Mouse (Mus musculus): Measurements from ENCODE around the gene P3h4. TPM values are rescaled to one million over a fixed set of nuclear protein-coding genes. Genes with fewer than 3 reads are reported as not detected.
A peak's percentile ranks its signal among the peaks of the same experiment; 100 is the strongest.

P3h4 gene
- polyA plus RNA-seq, 1 experiment from 2014 or later = 54.3 TPM

DNA sequence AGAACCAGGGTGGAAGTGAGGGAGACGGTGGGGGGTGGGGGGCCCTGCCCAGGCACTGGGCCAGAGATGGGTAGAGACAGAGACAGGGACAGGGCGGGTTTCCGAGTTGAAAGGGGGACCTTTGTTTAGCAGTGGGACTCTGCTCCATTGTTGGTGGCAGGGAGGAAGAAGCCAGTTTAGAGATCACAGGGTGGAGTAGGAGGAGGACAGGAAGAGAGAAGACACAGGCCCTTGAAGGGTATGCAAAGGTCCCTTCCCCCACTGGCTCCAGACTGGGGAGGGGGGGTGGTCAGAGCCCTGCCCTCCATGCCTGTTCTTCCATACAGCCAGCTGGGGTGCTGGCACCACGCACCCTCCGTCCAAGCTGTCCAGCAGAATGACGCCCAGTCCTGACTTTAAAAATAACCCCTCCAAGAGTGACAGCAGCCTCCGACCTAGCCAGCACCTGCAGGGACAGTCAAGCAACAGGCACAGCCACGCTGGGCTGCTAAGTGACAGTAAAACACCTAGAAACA, 24.6 kb downstream of the P3h4 start:
- peaks cover 10% of the 10 kb centered on the region for H3K36me3 ChIP-seq
- H3K27me3 ChIP-seq = peaks cover under 1% of the 10 kb centered on the region; the same call in 1 of the 2 replicates
- no peak overlapping the region for H3K4me2 ChIP-seq
- peaks cover 30% of the 10 kb centered on the region for H3K4me1 ChIP-seq (replicated peaks)
- no peak for ATAC-seq (ENCODE audit: insufficient number of reproducible peaks, insufficient read depth, low FRiP score, low TSS enrichment, low read depth)
- 49% methylated on average over 8 of the region's 8 CpGs for WGBS
- H3K4me3 ChIP-seq (replicated peaks) = no peak overlapping the region
- no peak overlapping the region for H3K9ac ChIP-seq (replicated peaks)
- H3K27ac ChIP-seq = 0 out of 2 replicates have a peak overlapping the region, but pooled peaks have one; percentile 7
- H3K9me3 ChIP-seq = no peaks in the 10 kb centered on the region

DNA sequence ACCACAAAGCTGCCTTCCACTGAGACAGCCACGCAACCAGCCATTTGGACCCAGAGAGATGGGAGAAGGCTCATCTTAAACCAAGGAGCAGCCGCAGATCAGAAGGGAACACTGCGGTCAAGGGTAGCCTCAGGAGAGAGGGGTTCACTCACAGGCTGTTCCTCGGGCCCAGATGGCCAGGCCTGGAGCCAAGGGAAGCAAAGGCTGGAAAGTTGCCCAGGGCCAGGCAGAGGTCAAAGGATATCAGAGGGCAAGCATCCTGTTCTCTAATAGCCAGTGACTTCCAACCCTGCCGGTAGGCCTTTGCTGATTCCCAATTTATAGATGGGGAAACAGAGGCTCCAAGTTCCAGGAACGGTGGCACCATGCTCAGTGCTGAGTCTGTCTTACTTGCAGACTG, 26.0 kb downstream of the P3h4 start:
- Histone ChIP-seq H3K4me3 (replicated peaks) (no peak overlapping the region), H3K4me2 (no peak overlapping the region), H3K27ac (0 out of 2 replicates have a peak overlapping the region, but pooled peaks have one; percentile 69), H3K9ac (replicated peaks) (no peak overlapping the region), H3K27me3 (no peaks in the 10 kb centered on the region), H3K4me1 (replicated peaks) (peaks cover 29% of the 10 kb centered on the region), H3K36me3 (peaks cover 19% of the 10 kb centered on the region), H3K9me3 (no peaks in the 10 kb centered on the region)
- WGBS = 84% methylated on average over 6 of the region's 6 CpGs
- ATAC-seq (ENCODE audit: insufficient number of reproducible peaks, insufficient read depth, low FRiP score, low TSS enrichment, low read depth) = no peak

DNA sequence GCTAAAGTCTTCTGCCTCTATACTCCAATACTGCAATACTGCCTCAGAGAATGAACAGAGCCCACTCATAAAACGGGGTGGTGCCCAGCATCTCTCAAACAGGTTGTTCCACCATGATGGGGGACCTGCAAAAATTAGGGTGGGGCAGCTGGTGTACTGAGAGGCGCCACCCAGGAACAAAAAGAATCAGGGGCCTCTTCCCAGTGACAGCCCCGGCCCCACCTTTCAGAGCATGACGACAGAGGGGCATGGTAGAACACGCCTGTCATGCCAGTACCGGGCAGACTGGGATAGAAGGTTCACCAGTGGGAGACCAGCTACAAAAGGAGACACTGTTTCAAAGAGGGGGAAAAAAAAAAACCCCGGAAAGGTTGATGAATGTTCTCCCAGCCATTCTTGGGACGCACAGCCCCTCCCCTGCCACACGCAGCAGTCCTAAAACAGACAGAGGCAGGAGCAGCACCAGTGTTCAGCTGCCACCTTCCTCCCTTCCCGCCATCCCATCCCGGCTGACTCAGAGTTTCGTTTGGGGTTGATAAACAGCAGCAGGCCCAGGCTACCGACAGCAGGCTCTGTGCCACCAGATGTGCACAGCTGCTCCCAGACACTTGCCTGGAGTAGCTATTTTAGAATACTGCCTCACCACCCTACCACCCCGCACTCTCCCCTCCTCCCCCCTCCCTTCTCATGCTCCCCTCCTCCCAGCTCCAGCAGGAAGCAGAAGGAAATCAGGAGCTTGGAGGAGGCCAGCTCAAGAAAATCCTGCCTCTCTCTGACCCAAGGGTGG, 26.9 kb downstream of the P3h4 start:
- H3K9me3 ChIP-seq = no peaks in the 10 kb centered on the region
- no peak for ATAC-seq (ENCODE audit: insufficient number of reproducible peaks, insufficient read depth, low FRiP score, low TSS enrichment, low read depth)
- no peak overlapping the region for H3K4me3 ChIP-seq (replicated peaks)
- H3K27ac ChIP-seq = peak overlapping the region; percentile 69; the same call in 1 of the 2 replicates
- H3K36me3 ChIP-seq = peaks cover 27% of the 10 kb centered on the region
- 39% methylated on average over 14 of the region's 14 CpGs for WGBS
- peak overlapping the region; percentile 11 for H3K4me2 ChIP-seq
- no peaks in the 10 kb centered on the region for H3K27me3 ChIP-seq
- peaks cover 29% of the 10 kb centered on the region for H3K4me1 ChIP-seq (replicated peaks)
- peak overlapping the region; percentile 23; the same call in 1 of the 2 replicates for H3K9ac ChIP-seq (replicated peaks)

DNA sequence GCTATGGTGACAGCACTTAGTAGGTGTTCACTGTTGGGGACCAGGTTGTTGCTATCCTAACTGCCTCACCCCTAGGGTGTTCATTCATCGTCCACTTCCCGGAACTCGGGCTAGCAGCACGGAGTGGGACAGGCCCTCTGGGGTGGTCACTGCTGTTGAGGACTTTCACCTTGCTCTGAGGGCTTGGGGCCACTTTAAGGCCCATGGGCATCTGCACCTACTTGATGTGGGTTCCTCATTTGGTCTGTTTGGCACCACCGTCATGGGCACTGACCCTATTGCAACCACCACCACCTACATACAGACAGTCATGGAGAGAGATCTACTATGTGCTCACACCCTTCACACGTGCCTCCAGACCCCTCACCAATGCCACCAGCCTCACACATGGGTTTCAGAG, 27.5 kb downstream of the P3h4 start:
- Histone ChIP-seq H3K4me1 (replicated peaks) (peaks cover 29% of the 10 kb centered on the region), H3K27me3 (no peaks in the 10 kb centered on the region), H3K9me3 (no peaks in the 10 kb centered on the region), H3K4me2 (no peak overlapping the region), H3K4me3 (replicated peaks) (no peak overlapping the region), H3K36me3 (peaks cover 34% of the 10 kb centered on the region), H3K9ac (replicated peaks) (no peak overlapping the region), H3K27ac (no peak overlapping the region)
- WGBS = 83% methylated on average over 6 of the region's 6 CpGs
- ATAC-seq (ENCODE audit: insufficient number of reproducible peaks, insufficient read depth, low FRiP score, low TSS enrichment, low read depth) = no peak

DNA sequence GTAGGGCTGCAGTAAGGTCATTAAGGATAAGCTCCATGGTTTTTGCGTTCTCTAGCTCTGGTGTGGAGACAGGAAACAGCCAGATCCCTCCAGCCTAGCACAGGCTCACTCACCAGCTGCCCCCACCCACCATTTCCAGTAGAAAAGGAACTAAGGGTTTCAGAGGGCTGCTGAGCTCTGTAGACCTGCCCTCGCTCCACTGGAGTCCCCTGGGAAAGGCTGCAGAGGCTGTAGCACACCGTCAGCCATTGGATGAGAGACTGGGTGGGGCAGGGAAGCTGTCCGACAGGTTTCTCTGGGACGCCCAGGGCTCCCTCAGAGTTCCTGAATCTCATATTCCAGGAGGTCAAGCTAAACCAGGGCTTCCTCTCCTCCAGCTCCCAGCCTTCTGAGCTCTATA, 28.1 kb downstream of the P3h4 start:
- no peaks in the 10 kb centered on the region for H3K9me3 ChIP-seq
- H3K4me1 ChIP-seq (replicated peaks) = peaks cover 29% of the 10 kb centered on the region
- no peak overlapping the region for H3K4me3 ChIP-seq (replicated peaks)
- ATAC-seq (ENCODE audit: insufficient number of reproducible peaks, insufficient read depth, low FRiP score, low TSS enrichment, low read depth) = no peak
- 0 out of 2 replicates have a peak overlapping the region, but pooled peaks have one; percentile 45 for H3K27ac ChIP-seq
- H3K27me3 ChIP-seq = no peaks in the 10 kb centered on the region
- H3K4me2 ChIP-seq = no peak overlapping the region
- 46% methylated on average over 5 of the region's 5 CpGs for WGBS
- peaks cover 39% of the 10 kb centered on the region for H3K36me3 ChIP-seq
- H3K9ac ChIP-seq (replicated peaks) = no peak overlapping the region

DNA sequence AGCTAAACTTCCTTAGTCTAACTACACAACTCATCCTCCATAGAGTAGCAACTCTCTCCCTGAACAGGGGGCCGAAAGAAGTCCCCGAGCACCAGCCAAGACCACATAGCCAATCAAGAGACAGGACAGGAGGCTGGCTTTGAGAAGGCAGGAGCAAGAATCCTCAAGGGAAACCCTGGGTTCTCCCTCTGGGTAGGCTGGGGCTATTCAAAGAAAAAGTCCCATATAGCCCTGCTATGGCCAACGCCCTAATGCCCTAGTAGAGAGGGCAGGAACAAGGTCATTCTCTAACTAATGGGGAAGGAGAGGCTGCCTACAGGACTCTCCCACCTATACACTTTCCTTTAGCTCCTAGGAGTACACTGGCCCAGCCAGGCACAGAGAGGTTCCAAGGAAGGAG, 29.6 kb downstream of the P3h4 start:
- H3K4me3 ChIP-seq (replicated peaks) = no peak overlapping the region
- H3K27me3 ChIP-seq = no peaks in the 10 kb centered on the region
- no peak for ATAC-seq (ENCODE audit: insufficient number of reproducible peaks, insufficient read depth, low FRiP score, low TSS enrichment, low read depth)
- no peak overlapping the region for H3K27ac ChIP-seq
- peaks cover 25% of the 10 kb centered on the region for H3K4me1 ChIP-seq (replicated peaks)
- H3K9me3 ChIP-seq = no peaks in the 10 kb centered on the region
- no peak overlapping the region for H3K4me2 ChIP-seq
- WGBS = 89% methylated on average over 3 of the region's 3 CpGs
- H3K9ac ChIP-seq (replicated peaks) = no peak overlapping the region
- H3K36me3 ChIP-seq = peaks cover 53% of the 10 kb centered on the region

DNA sequence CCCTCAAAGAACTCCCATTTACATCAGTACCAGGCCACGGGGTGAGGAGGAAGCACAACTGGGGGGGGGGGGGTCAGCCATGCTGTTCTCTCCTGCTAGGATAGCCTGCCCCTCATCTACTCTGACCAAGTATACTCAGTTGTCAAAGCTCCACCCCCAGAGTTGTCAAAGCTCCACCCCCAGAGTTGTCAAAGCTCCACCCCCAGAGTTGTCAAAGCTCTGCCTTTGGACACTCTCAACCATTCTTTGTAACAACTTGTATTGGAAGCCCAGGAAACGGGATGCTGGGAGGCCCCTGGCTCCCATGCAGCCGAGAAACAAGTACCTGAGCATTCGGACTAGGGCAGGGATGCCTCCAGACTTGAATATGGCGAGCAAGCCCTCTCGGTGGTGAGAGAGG, 32.0 kb downstream of the P3h4 start:
- no peak overlapping the region for H3K4me3 ChIP-seq (replicated peaks)
- no peak for ATAC-seq (ENCODE audit: insufficient number of reproducible peaks, insufficient read depth, low FRiP score, low TSS enrichment, low read depth)
- H3K4me1 ChIP-seq (replicated peaks) = peaks cover 14% of the 10 kb centered on the region
- H3K9ac ChIP-seq (replicated peaks) = no peak overlapping the region
- no peaks in the 10 kb centered on the region for H3K9me3 ChIP-seq
- no peak overlapping the region for H3K27ac ChIP-seq
- H3K36me3 ChIP-seq = peaks cover 74% of the 10 kb centered on the region
- H3K4me2 ChIP-seq = no peak overlapping the region
- H3K27me3 ChIP-seq = no peaks in the 10 kb centered on the region
- WGBS = 85% methylated on average over 6 of the region's 6 CpGs

DNA sequence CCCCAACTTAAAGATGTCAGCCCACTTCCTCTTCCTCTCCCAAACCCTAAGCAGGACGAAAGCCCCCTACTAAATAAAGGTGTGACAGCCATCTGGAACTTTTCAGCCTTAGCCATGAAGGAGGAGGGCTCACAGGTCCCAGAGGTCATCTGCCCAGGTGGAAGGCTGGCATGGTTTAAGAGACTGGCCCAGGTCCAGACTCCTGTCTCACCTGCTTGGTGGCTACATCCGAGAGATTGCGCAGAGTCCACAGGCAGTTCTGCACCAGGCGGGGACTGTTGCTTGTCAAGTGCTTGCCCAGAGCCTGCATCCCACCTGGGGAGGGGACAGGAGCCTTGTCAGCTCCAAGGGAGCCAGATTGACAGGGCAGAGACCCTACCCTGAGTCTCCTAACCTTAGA, 35.3 kb downstream of the P3h4 start:
- H3K9me3 ChIP-seq = no peaks in the 10 kb centered on the region
- no peak overlapping the region for H3K4me2 ChIP-seq
- ATAC-seq (ENCODE audit: insufficient number of reproducible peaks, insufficient read depth, low FRiP score, low TSS enrichment, low read depth) = no peak
- H3K9ac ChIP-seq (replicated peaks) = no peak overlapping the region
- no peak overlapping the region for H3K27ac ChIP-seq
- 89% methylated on average over 4 of the region's 4 CpGs for WGBS
- no peaks in the 10 kb centered on the region for H3K27me3 ChIP-seq
- no peak overlapping the region for H3K4me3 ChIP-seq (replicated peaks)
- H3K4me1 ChIP-seq (replicated peaks) = no peaks in the 10 kb centered on the region
- peaks cover 84% of the 10 kb centered on the region for H3K36me3 ChIP-seq

DNA sequence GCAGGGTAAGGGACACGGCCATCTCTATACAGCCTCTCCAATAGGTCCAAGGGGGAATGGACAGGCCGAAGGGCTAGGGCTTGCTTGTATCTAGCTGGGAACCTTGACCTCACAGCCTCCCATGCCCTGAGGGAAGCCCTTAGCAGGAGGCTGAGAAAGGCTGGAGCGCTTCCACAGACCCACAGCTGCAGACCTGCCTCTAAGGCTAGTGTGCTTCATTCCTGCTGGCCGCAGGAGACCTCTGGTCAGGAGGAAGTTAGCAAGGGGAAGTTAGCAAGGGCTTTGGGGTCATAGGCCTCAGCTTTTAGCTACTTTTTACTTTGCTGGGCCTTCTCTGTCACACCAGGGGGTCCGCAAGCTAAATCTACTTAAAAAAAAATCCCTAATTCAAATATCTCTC, 36.2 kb downstream of the P3h4 start:
- Histone ChIP-seq H3K9me3 (no peaks in the 10 kb centered on the region), H3K36me3 (peaks cover 89% of the 10 kb centered on the region), H3K27ac (no peak overlapping the region), H3K4me2 (no peak overlapping the region), H3K9ac (replicated peaks) (no peak overlapping the region), H3K27me3 (no peaks in the 10 kb centered on the region), H3K4me3 (replicated peaks) (no peak overlapping the region), H3K4me1 (replicated peaks) (no peaks in the 10 kb centered on the region)
- no peak for ATAC-seq (ENCODE audit: insufficient number of reproducible peaks, insufficient read depth, low FRiP score, low TSS enrichment, low read depth)
- WGBS = 83% methylated on average over 5 of the region's 5 CpGs

DNA sequence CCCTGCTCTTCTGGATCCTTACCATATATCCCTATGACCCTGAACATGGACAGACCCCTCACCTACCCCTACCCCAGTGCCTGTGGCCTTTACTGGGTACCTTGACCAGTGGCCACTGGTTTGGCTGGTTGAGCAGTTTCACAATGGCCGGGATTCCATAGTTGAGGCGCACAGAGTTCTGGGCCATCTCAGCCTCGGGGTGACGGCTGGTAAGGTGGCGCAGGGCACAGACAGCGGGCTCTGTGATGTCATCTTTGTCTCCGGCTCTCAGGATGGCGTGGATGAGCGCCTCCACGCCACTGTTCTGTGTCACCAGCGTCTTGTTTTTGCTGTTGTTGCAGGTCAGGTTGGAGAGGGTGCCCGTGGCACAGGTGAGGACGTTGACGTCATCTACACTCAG, 36.6 kb downstream of the P3h4 start:
- H3K9ac ChIP-seq (replicated peaks) = no peak overlapping the region
- H3K4me1 ChIP-seq (replicated peaks) = no peaks in the 10 kb centered on the region
- H3K4me2 ChIP-seq = no peak overlapping the region
- no peaks in the 10 kb centered on the region for H3K9me3 ChIP-seq
- no peak overlapping the region for H3K27ac ChIP-seq
- peaks cover 89% of the 10 kb centered on the region for H3K36me3 ChIP-seq
- no peak for ATAC-seq (ENCODE audit: insufficient number of reproducible peaks, insufficient read depth, low FRiP score, low TSS enrichment, low read depth)
- no peaks in the 10 kb centered on the region for H3K27me3 ChIP-seq
- H3K4me3 ChIP-seq (replicated peaks) = no peak overlapping the region
- 93% methylated on average over 14 of the region's 14 CpGs for WGBS

DNA sequence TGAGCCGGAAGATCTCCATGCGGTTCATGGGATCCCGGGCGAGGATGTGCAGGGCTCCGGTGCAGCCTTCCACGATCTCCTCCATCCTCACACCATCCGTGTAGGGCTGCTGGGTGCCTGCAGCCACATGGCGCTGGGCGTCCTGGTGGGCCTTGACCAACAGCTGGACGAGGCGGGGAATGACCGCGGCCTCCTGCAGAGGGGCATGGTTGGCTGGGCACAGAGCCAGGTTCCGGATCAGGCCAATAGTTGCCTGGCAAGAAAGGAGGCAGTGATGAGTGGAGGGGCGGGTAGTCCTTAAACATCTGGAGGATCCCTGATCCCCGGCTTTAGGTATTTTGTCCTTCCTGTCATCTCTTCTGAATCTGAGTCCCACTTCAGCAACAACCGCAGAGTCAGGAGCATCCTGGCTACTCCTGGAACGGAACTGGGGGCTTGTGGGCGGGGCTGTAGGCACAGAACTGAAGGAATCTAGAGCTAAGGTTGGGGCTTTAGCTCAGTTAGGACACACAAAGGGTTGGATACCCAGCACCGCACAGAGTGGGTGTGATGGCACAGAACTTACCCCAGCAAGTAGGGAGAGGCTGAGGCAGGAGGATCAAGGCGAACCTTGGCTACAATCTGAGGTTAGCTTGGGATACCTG, 37.8 kb downstream of the P3h4 start:
- no peaks in the 10 kb centered on the region for H3K9me3 ChIP-seq
- no peak overlapping the region for H3K27ac ChIP-seq
- WGBS = 90% methylated on average over 21 of the region's 21 CpGs
- H3K4me2 ChIP-seq = no peak overlapping the region
- H3K27me3 ChIP-seq = no peaks in the 10 kb centered on the region
- no peak overlapping the region for H3K9ac ChIP-seq (replicated peaks)
- H3K36me3 ChIP-seq = peaks cover 88% of the 10 kb centered on the region
- H3K4me1 ChIP-seq (replicated peaks) = 0 out of 2 replicates have a peak, but pooled peaks cover 6% of the 10 kb centered on the region
- no peak overlapping the region for H3K4me3 ChIP-seq (replicated peaks)
- no peak for ATAC-seq (ENCODE audit: insufficient number of reproducible peaks, insufficient read depth, low FRiP score, low TSS enrichment, low read depth)
